Mouse (Mus musculus) ovary, postnatal 10 days (tissue): ENCODE results near the gene Atf6.

Experiments used
- DNase-seq: peaks from one replicate; pipeline ENCODE4 v3.0.0; 2022; ENCODE audit warnings: low spot score

The Atf6 gene

GRCm38 (mm10) chr1:170771437-170772003, 96.1 kb downstream of the Atf6 start:
- peak; percentile 5 for DNase-seq

GRCm38 (mm10) chr1:170770691-170771090, 96.9 kb downstream of the Atf6 start:
- DNase-seq = no peak

GRCm38 (mm10) chr1:170766997-170767396, 100.6 kb downstream of the Atf6 start:
- DNase-seq = no peak

DNA sequence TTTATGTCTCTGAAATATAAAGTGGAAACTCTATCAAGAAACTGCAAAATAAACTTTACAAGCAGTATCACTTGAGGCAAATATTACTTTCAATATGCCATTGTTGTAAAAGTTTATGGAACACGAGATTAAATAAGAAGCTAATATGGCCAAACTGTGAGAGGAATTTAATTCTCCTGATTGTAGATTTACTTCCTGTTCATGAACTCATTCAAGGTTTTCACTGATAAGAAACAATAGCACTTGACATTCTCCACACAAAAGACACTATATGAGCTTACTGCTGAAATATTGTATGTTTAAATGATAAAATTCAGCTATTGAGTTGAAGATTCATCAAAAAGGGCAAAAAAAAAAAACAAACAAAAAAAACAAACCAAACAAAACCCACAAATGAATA, 102.8 kb downstream of the Atf6 start:
- no peak for DNase-seq

DNA sequence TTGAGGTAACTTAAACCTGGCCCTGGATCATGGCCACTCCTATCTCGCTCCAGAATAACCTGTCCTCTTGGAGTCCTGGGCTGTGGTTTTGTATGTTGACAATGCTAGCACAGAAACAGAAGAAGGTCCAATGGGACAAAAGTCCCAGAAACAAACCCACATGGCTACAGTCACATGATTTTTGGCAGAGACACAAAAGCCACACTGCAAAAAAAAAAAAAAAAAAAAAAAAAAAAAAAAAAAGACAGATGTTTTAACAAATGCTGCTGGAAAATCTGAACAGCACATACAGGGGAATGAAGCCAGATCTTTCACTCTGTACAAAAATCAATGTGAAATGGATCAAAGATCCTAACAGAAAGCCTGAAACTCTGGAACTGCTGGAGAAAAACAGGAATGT, 105.9 kb downstream of the Atf6 start:
- no peak for DNase-seq

GRCm38 (mm10) chr1:170753597-170753996, 114.0 kb downstream of the Atf6 start:
- no peak for DNase-seq

GRCm38 (mm10) chr1:170751797-170752196, 115.8 kb downstream of the Atf6 start:
- no peak for DNase-seq

- no peak for DNase-seq
These were observed 121.0 kb downstream of the Atf6 start for GRCm38 (mm10) chr1:170746523-170746922.

DNA sequence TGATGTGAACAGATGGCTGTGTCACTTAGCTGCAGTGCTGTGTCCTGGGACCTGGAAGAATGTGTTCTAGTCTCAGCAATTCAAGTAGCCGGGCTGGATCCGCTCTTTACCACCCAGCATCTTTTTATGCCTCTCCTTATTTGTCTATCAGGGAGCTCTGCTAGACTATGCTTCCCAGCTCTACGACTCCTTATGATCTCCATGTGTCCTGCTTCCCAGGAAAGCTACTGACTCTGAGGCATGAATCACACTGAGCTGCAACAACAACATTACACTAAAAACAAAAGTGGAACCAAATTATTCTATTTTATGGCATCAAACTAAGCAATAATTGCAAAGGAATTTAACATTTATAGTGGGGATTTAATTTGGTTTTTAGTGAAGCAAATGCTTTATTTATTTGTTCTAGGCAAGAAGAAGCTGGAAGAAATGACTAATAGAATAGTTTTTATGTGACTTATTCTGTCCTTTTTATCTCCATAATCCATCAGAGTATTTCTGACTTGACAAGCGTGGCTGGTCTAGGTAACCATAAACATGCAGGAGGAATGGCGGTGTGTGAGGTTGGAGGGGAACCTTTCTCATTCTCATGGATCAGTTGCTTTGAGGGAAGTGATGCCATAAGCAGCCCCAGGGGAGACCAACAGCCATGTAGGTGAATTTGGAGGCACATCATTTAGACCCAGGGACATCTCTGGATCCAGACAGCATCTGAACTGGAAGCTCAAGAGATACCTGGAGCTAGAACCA, 125.9 kb downstream of the Atf6 start:
- DNase-seq = no peak

- DNase-seq = no peak
These were observed 132.7 kb downstream of the Atf6 start for GRCm38 (mm10) chr1:170734866-170735265.

DNA sequence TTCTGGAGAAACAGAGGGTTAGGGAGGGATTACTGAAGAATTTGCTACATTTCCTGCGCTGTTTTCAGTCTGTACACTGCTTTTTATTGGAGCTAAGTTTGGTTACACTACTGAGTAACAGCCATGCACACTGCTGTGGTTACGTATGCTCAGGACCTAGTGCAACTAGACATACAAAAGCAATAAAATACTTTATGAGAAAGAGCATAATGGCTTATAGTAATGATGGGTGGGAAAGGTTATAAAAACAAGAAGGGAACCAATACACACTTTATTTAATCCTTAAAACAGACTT, 135.0 kb downstream of the Atf6 start:
- DNase-seq = no peak

- DNase-seq = no peak
These were observed 135.5 kb downstream of the Atf6 start for GRCm38 (mm10) chr1:170731865-170732595.

DNA sequence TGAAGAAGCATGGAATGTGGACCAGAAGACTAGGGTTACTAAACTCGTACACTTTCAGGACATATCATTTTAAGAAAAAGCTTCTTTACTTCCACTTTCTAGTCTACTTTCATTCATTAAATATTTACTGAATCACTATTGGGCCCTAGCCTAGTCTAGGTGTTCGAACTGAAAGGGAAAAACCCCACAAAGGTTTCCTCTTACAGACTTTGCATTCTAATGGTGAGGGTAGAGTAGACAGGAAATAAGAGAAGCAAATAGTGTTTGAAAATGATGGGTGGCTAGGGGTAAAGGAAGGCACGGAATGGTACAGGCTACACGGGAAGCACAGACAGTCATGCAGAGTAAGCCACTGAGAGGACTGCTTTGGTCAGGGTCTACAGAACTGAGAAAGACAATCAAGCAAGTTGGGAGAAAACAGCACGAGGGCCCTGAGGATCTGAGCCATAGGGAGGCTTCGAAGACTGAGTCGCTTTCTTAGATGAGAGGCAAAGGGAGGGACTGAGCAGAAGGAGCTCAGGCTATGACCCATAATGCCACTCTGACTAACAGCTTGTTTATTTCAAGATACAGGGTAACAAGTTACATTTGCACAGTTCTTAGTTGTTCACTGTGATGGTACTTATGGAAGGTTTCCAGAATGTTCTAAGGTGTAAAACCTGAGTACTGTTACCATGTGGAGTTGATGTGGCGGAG, 138.2 kb downstream of the Atf6 start:
- DNase-seq = no peak

DNA sequence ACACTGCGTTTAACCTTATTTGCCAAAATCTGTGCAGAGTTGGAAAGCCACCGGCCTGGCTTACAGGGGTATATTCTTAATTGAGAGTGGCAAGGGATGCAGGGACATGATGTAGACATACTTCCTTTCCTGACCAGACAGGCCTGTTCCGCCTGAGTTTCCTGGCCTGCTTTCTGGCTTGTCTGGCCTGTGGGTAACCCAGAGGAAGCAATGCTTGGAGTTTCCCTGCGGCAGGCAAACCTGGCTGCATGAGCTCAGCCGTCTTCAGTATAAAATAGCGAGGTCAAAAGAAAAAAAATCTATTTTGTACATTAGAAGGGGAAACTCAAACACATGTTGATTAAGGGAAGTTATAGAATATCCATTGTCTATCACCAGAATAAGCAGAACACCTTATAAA, 139.0 kb downstream of the Atf6 start:
- no peak for DNase-seq

DNA sequence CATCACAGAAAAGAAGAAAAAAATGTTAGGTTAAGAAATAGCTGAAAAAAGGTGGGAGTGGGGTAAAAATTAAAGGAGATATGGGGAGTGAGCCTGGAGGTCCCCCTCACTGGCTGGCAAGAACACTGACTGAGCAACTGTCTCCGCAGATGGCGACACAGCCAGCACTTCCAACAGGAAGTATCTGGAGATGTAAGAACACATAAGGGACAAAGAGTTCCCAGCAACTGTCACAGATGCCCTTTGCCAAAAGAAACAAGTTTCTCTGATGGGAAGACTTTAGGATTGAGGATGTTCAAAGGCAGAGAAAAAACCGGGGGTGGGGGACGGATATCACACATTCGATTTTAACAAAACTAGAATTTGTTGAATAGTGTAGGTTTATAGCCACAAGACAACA, 146.0 kb downstream of the Atf6 start:
- no peak for DNase-seq

DNA sequence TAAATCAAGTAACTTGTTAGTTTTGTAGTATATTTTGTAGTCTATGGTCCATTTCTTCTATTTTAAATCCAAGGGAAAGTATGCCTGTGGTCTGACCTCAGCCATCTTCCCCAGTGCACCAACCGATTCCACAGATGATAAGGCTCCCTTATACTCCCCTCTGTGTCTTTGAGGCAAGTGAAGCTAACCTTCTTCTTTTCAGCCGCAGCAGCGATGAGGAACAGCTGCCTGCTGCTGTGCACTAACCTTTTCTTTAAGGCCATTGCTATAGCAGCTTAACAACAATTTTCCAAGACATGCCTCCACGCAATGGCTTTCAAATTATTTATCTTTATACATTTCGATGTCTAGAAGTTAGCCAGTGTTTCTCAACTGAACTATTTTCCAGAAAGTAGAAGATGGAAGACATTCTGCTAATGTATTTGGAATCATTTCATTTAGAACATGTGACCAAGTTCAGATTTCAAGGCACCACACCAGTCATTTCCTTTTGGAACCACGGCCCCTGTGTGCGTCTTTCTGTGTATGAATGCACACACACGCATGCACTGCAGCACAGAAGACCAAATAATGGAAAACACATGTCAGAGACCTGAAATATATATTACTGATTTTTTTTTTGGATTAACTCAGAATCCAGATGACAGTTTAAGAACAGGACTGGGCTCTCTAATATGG, 149.3 kb downstream of the Atf6 start:
- no peak for DNase-seq

GRCm38 (mm10) chr1:170717241-170717828, 150.2 kb downstream of the Atf6 start:
- DNase-seq = no peak

DNA sequence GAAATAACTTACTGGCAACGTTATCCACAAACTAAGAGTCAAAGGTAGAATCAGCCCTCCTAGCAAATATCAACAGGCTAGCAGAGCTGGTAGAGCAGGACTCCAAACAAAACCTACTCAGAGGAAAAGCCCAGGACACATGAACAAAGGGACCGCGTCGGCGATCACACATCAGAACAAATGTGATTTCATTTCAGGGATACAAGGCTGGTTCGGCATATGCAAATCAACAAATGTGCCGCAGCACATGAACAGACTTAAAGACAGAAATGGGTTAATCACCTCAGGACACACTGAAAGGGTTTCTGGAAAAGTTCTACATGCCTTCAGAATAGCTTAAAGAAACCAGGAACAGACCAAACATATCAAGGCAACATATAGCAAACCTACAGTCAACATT, 155.8 kb downstream of the Atf6 start:
- no peak for DNase-seq

GRCm38 (mm10) chr1:170709969-170710368, 157.6 kb downstream of the Atf6 start:
- no peak for DNase-seq

- no peak for DNase-seq
These were observed 158.1 kb downstream of the Atf6 start for GRCm38 (mm10) chr1:170709481-170709880.

GRCm38 (mm10) chr1:170709034-170709433, 158.5 kb downstream of the Atf6 start:
- no peak for DNase-seq

DNA sequence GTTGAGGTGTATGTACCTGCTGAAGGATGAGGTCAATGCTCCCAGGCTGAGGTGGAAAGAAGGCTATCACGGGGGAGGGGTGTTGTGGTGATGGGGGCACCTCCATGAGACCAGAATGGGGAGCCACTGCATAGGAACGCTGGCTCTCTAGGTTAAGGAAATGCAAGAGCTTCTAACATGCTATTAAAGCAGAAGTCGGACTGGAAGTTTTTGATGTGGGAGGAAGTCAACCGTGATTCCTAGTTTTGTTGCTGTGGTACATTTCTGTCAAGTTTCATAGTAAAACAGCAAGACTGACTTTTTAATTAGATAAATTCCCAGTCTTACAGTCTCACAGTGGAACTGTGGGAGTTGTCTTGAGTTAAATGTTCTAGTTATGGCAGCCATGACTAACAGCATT, 161.5 kb downstream of the Atf6 start:
- no peak for DNase-seq
